Mouse (Mus musculus) heart, adult 2 months (tissue): ENCODE measurements around the gene Ppp1r32. TPM values are rescaled to one million over a fixed set of nuclear protein-coding genes. Genes with fewer than 3 reads are reported as not detected.

Experiments used
- DNase-seq, 2 experiments: peaks; one replicate each; pipeline ENCODE4 v3.0.0; 2021
- H3K27ac ChIP-seq: fragments of 200-600 bp; 2 replicates; pipeline ENCODE4 v1.8.1; 2022
- H3K27me3 ChIP-seq: fragments of 200-500 bp; 2 replicates; pipeline ENCODE4 v1.6.1; 2012; ENCODE audit warnings: mild to moderate bottlenecking, low read length, inconsistent platforms, mixed read lengths; ENCODE audit not compliant: control insufficient read depth, insufficient read depth
- H3K36me3 ChIP-seq: fragments of 200-500 bp; 2 replicates; pipeline ENCODE4 v1.6.1; 2012; ENCODE audit warnings: low read length, inconsistent platforms; ENCODE audit not compliant: control insufficient read depth, insufficient read depth
- H3K4me1 ChIP-seq: fragments of 200-500 bp; 2 replicates; pipeline ENCODE4 v1.6.1; 2011; ENCODE audit warnings: low read length; ENCODE audit not compliant: control insufficient read depth, insufficient read depth
- H3K4me3 ChIP-seq: fragments of 200-600 bp; 2 replicates; pipeline ENCODE4 v1.8.1; 2022
- H3K79me2 ChIP-seq: fragments of 200-500 bp; replicated peaks from 2 replicates; pipeline ENCODE4 v1.6.1; 2012; ENCODE audit warnings: mild to moderate bottlenecking, inconsistent platforms, low read length, moderate library complexity, mixed read lengths; ENCODE audit not compliant: control insufficient read depth, insufficient read depth
- H3K9ac ChIP-seq: fragments of 200-500 bp; 2 replicates; pipeline ENCODE4 v1.6.1; 2012; ENCODE audit warnings: low read depth, mild to moderate bottlenecking, control low read depth, inconsistent platforms, low read length, mixed read lengths
- CTCF ChIP-seq: fragments of 200-600 bp; IDR thresholded peaks from 2 replicates; pipeline ENCODE4 v1.8.1; 2022; ENCODE audit warnings: antibody characterized with exemption, mild to moderate bottlenecking, moderate library complexity
- EP300 ChIP-seq: fragments of 200-500 bp; IDR thresholded peaks from 2 replicates; pipeline ENCODE4 v1.6.1; 2011; ENCODE audit warnings: low read depth, low read length, control low read depth; ENCODE audit not compliant: insufficient read depth
- POLR2A ChIP-seq: fragments of 200-500 bp; IDR thresholded peaks from 2 replicates; pipeline ENCODE4 v1.6.1; 2011; ENCODE audit warnings: mild to moderate bottlenecking, low read depth, low read length, control low read depth; ENCODE audit not compliant: insufficient read depth
- WGBS: fragments of 180-500 bp; shearing (Covaris S2); methylation state at CpG from one replicate; pipeline ENCODE4 v1.1.7; 2018; 5-methylcytosine and 5-hydroxymethylcytosine counted together
- intact Hi-C: fragments of 180-260 bp; cut with DNase I; formaldehyde crosslinking; loops from one replicate; pipeline ENCODE4 v1.15.1; 2025
- polyA plus RNA-seq: library from polyadenylated mRNA; depleted of rRNA; stranded (reverse); fragments of >200 nt; gene quantifications from 2 replicates; pipeline ENCODE4 v1.2.3, GENCODE M21; 2012
- total RNA-seq, 2 experiments: library from RNA; stranded (reverse); gene quantifications; 2 replicates each; pipeline ENCODE4 v1.2.3; 2021

Gene Ppp1r32
- total and polyA plus RNA-seq, 3 experiments = 0.16 to 1.1 (median 0.29) TPM

DNA sequence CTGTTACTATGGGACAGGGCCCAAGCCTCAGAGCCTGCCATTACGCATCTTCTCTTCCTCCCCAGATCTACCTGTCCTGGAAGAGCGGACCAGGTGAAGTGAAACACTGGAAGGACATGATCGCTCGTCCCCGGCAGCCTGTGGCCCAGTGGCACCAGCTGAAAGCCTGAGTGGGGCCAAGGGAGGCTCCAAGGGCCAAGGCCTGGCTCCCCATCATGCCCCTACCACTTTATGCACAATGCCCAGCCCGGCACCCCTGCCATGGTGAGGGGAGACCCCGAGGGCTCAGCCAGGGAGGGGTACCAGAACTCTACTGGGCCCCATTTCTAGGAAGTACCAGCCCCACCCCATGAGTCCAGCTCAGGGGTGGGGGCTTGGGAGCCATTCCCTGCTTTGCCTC, 34.5 kb downstream of the Ppp1r32 start:
- Histone ChIP-seq H3K9ac (no peak overlapping the region), H3K4me1 (no peaks in the 10 kb centered on the region), H3K27ac (no peak overlapping the region), H3K27me3 (no peaks in the 10 kb centered on the region), H3K36me3 (no peaks in the 10 kb centered on the region), H3K4me3 (no peak overlapping the region), H3K79me2 (no peaks in the 10 kb centered on the region)
- intact Hi-C loops = loop anchor here (5.0 kb wide), 1 partner anchor 154 kb away; no protein-coding TSS in a partner anchor
- TF ChIP-seq POLR2A (no peak), CTCF (no peak), EP300 (no peak)
- DNase-seq = no peak
- 89% methylated on average over 7 of the region's 7 CpGs for WGBS

DNA sequence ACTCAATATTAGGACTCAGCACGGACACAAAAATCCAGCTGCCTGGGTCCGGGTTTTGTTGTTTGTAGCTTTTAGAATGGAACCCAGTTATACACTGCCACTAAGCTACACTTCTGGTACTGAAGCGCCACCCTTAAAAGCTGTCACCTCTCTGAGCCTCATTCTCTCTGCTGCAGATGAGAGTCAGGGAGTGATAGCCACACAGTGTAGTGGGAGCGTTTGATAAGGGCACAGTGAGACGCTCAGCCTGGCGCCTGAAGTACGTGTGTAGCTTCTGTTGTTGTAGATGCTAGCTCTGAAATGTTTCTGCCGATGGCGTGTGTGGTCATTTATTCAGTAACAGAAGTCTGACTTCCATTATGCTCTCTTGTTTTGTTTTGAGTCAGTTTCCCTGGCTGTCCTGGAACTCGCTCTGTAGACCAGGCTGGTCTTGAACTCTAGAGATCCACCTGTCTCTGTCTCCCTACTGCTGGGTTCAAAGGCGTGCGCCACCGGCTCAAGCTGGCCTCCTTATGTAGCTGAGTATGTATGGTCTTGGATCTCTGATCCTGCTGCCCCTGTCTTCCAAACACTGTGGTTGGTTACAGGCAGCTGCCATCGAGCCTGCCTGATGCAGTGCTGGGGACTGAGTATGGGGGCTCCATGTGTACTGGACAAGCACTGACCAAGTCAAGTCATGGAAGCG, 37.9 kb downstream of the Ppp1r32 start:
- Histone ChIP-seq H3K36me3 (no peaks in the 10 kb centered on the region), H3K27ac (no peak overlapping the region), H3K4me3 (no peak overlapping the region), H3K27me3 (no peaks in the 10 kb centered on the region), H3K4me1 (no peaks in the 10 kb centered on the region), H3K9ac (no peak overlapping the region), H3K79me2 (no peaks in the 10 kb centered on the region)
- DNase-seq = no peak
- intact Hi-C loops = loop anchor here (5.0 kb wide), 1 partner anchor 157 kb away; no protein-coding TSS in a partner anchor
- TF ChIP-seq CTCF = no peak
- TF ChIP-seq POLR2A = no peak
- no peak for TF ChIP-seq EP300
- 80% methylated on average over 15 of the region's 15 CpGs for WGBS

DNA sequence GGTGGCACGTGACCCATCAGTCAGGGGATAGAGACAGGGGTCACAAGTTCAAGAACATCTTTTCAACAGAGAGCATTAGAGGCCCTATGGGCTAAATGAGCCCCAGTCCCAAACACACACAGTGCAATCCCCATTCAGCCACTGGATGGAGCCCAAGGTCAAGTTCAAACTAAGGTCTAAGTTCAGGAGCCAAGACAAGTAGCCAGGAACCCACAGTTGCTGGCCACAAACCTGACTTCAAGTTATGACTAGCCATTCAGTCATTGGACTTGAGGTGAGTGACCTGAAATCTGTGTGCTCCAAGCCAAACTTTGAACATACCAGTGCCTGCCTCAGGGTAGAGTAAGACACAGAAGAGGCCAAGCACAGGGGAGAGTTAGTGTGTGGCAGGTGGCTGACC, 45.2 kb downstream of the Ppp1r32 start:
- Histone ChIP-seq H3K27ac (no peak overlapping the region), H3K27me3 (no peaks in the 10 kb centered on the region), H3K9ac (no peak overlapping the region), H3K79me2 (no peaks in the 10 kb centered on the region), H3K4me3 (no peak overlapping the region), H3K36me3 (no peaks in the 10 kb centered on the region), H3K4me1 (peaks cover 2% of the 10 kb centered on the region; the same call in 1 of the 2 replicates)
- intact Hi-C loops = loop anchor here (5.0 kb wide), 1 partner anchor 180 kb away; no protein-coding TSS in a partner anchor
- no peak for DNase-seq
- TF ChIP-seq POLR2A (no peak), CTCF (peak; percentile 48)
- WGBS = 83% methylated on average over 1 of the region's 1 CpGs

- H3K79me2 ChIP-seq = no peaks in the 10 kb centered on the region
- H3K4me3 ChIP-seq = no peak overlapping the region
- no peak for DNase-seq
- intact Hi-C loops = loop anchor here (1.0 to 5.0 kb wide), 2 partner anchors 103 to 179 kb away; no protein-coding TSS in a partner anchor
- H3K27ac ChIP-seq = no peak overlapping the region
- WGBS = 28% methylated on average over 1 of the region's 1 CpGs
- no peaks in the 10 kb centered on the region for H3K27me3 ChIP-seq
- no peak overlapping the region for H3K9ac ChIP-seq
- H3K4me1 ChIP-seq = peaks cover 2% of the 10 kb centered on the region; the same call in 1 of the 2 replicates
- no peaks in the 10 kb centered on the region for H3K36me3 ChIP-seq
- TF ChIP-seq EP300 (no peak), CTCF (no peak), POLR2A (no peak)
Measured at GRCm38 (mm10) chr19:10436726-10437125, 46.0 kb downstream of the Ppp1r32 start.

DNA sequence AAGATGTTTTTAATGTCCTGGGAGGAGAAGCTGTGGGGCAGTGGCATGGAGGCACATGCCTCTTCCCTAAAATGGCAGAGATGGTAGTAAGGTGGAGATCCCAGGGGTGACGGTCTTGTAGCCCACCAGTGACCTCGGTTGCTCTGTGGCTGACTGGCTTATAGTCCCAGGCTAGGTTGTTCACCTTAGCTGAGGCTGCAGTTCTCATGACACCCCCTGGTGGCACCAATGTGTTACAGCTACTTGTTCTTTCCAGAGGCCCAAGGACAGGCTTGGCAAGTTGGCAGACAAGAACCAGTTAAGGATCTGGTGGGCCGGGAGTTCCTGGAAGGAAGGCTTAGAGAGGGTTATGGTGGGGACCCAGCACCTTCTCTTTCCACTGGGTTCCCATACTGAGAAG, 46.8 kb downstream of the Ppp1r32 start:
- peak; percentile 61 to 63 for DNase-seq
- WGBS = 27% methylated on average over 3 of the region's 3 CpGs
- H3K36me3 ChIP-seq = no peaks in the 10 kb centered on the region
- no peak overlapping the region for H3K9ac ChIP-seq
- no peaks in the 10 kb centered on the region for H3K79me2 ChIP-seq
- H3K27me3 ChIP-seq = no peaks in the 10 kb centered on the region
- no peak overlapping the region for H3K27ac ChIP-seq
- peaks cover 2% of the 10 kb centered on the region; the same call in 1 of the 2 replicates for H3K4me1 ChIP-seq
- TF ChIP-seq POLR2A = no peak
- TF ChIP-seq EP300 = 0 out of 2 replicates have a peak, but pooled peaks have one; percentile 28
- peak; percentile 90 for TF ChIP-seq CTCF
- intact Hi-C loops = loop anchor here (1.0 to 5.0 kb wide), 2 partner anchors 103 to 179 kb away; no protein-coding TSS in a partner anchor
- H3K4me3 ChIP-seq = no peak overlapping the region

DNA sequence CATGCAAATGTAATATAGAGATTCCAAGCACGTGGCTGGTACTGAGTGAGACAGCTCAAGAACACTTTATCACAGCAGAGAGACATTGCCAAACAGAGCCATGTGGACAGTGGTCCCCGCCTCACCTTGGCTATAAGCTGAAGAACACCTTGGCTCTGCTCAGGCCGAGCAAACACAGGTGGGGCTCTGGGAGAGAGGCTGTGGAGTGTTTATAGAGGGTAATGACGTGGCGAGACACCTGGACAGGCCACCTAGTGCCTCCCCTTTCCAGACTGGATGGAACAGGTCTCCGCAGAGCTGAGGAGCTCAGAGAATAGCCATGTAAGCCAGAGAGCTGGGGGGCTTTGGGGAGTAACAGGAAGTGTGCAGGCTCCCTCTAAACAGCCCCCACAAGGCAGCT, 47.8 kb downstream of the Ppp1r32 start:
- no peak overlapping the region for H3K9ac ChIP-seq

More for the DNA sequence above, 47.8 kb downstream of the Ppp1r32 start:
- 62% methylated on average over 6 of the region's 6 CpGs for WGBS
- Histone ChIP-seq H3K27me3 (no peaks in the 10 kb centered on the region), H3K27ac (no peak overlapping the region; the same call in 1 of the 2 replicates), H3K4me3 (no peak overlapping the region), H3K4me1 (peaks cover 2% of the 10 kb centered on the region; the same call in 1 of the 2 replicates), H3K79me2 (no peaks in the 10 kb centered on the region), H3K36me3 (no peaks in the 10 kb centered on the region)
- DNase-seq = no peak
- no peak for TF ChIP-seq CTCF
- TF ChIP-seq POLR2A = no peak
- TF ChIP-seq EP300 = no peak
- intact Hi-C loops = loop anchor here (5.0 kb wide), 1 partner anchor 178 kb away; no protein-coding TSS in a partner anchor
